Mouse (Mus musculus): ENCODE measurements around the gene Tmem110. TPM values are rescaled to one million over a fixed set of nuclear protein-coding genes. Genes with fewer than 3 reads are reported as not detected.

The Tmem110 gene
- total and polyA plus RNA-seq, 3 experiments: 11.6 to 21.0 TPM; not detected in 1

DNA sequence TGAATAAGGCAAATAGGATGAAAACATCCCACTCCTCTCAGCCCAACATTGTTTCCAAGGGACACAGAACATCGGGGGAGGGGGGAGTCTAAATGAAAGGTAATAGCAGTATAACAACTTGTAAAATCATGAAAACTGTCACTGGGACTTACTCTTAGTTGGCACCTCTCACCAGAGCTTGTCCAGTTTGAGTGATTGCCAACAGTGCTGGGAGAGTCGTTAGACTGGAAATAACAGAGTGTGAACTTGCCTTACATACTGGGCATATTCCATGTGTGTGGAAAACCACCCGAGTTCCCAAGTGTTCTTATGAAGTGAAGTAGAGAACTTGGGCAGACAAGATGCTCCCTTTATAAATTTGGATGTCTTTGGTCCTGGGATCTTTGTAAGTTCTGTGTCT lies 4.3 kb upstream of the Tmem110 start:
- H3K9ac ChIP-seq (ENCODE audit: control insufficient read depth, low read depth, low read length, poor library complexity, severe bottlenecking): no peak overlapping the region
- no peak for DNase-seq (ENCODE audit: low read depth, low spot score)
- no peak overlapping the region for H3K27ac ChIP-seq (ENCODE audit: control insufficient read depth, low read depth, low read length)
- no peaks in the 10 kb centered on the region for H3K27me3 ChIP-seq (ENCODE audit: control insufficient read depth in 1 of 2, insufficient read depth in 2 of 2, low read length in 2 of 2)
- H3K4me1 ChIP-seq (ENCODE audit: control insufficient read depth in 1 of 2, insufficient read depth in 2 of 2, low read length in 2 of 2): peaks cover 0 to 2% of the 10 kb centered on the region in 2 experiments; a peak in 3 of 4 replicates
- H3K36me3 ChIP-seq (ENCODE audit: control insufficient read depth in 1 of 2, insufficient read depth in 2 of 2, low read length in 2 of 2): peaks cover 9 to 10% of the 10 kb centered on the region in 2 experiments
- peaks cover 7% of the 10 kb centered on the region; the same call in 1 of the 2 replicates for H3K79me2 ChIP-seq (ENCODE audit: control insufficient read depth, insufficient read depth, low read length, poor library complexity)
- no peak for TF ChIP-seq MAZ (IDR thresholded peaks at IDR 0.05; ENCODE audit: low read depth, low read length)
- no peak for TF ChIP-seq TAL1 (IDR thresholded peaks at IDR 0.05; ENCODE audit: low read length)
- TF ChIP-seq TBP (IDR thresholded peaks at IDR 0.05; ENCODE audit: low read depth, low read length): no peak
- no peak for TF ChIP-seq SMC3 (IDR thresholded peaks at IDR 0.05; ENCODE audit: low read depth, low read length)
- no peak for TF ChIP-seq USF2 (IDR thresholded peaks at IDR 0.05; ENCODE audit: borderline replicate concordance in 1 of 2, insufficient read depth in 1 of 2, low read depth in 1 of 2, low read length in 2 of 2)
- no peak for TF ChIP-seq TCF12 (IDR thresholded peaks at IDR 0.05; ENCODE audit: low read depth, low read length)
- TF ChIP-seq UBTF (IDR thresholded peaks at IDR 0.05; ENCODE audit: borderline replicate concordance, insufficient read depth, low read depth, low read length): no peak
- no peak for TF ChIP-seq RCOR1 (IDR thresholded peaks at IDR 0.05; ENCODE audit: low read depth, low read length)
- TF ChIP-seq POLR2AphosphoS2 (IDR thresholded peaks at IDR 0.05; ENCODE audit: low read length): no peak
- no peak for TF ChIP-seq NELFE (IDR thresholded peaks at IDR 0.05; ENCODE audit: low read depth, low read length)
- TF ChIP-seq CHD2 (IDR thresholded peaks at IDR 0.05; ENCODE audit: low read length): no peak
- TF ChIP-seq E2F4 (IDR thresholded peaks at IDR 0.05; ENCODE audit: borderline replicate concordance, low read depth, low read length): no peak
- H3K4me3 ChIP-seq (ENCODE audit: control insufficient read depth in 1 of 2, insufficient read depth in 1 of 2, low read depth in 2 of 2, low read length in 2 of 2): no peak overlapping the region
- H3K9me3 ChIP-seq (replicated peaks; ENCODE audit: insufficient read depth, low read length): no peaks in the 10 kb centered on the region

GRCm38 (mm10) chr14:30824456-30824995 lies 864 bp upstream of the Tmem110 start:
- Histone ChIP-seq H3K9ac (ENCODE audit: control insufficient read depth, low read depth, low read length, poor library complexity, severe bottlenecking) (no peak overlapping the region), H3K36me3 (ENCODE audit: control insufficient read depth in 1 of 2, insufficient read depth in 2 of 2, low read length in 2 of 2) (peaks cover 2 to 18% of the 10 kb centered on the region in 2 experiments), H3K27ac (ENCODE audit: control insufficient read depth, low read depth, low read length) (no peak overlapping the region), H3K4me3 (ENCODE audit: control insufficient read depth in 1 of 2, insufficient read depth in 1 of 2, low read depth in 2 of 2, low read length in 2 of 2) (no peak overlapping the region), H3K27me3 (ENCODE audit: control insufficient read depth in 1 of 2, insufficient read depth in 2 of 2, low read length in 2 of 2) (no peaks in the 10 kb centered on the region), H3K9me3 (replicated peaks; ENCODE audit: insufficient read depth, low read length) (no peaks in the 10 kb centered on the region), H3K4me1 (ENCODE audit: control insufficient read depth in 1 of 2, insufficient read depth in 2 of 2, low read length in 2 of 2) (peaks cover 14 to 24% of the 10 kb centered on the region in 2 experiments), H3K79me2 (ENCODE audit: control insufficient read depth, insufficient read depth, low read length, poor library complexity) (peaks cover 8% of the 10 kb centered on the region)
- TF ChIP-seq TAL1 (IDR thresholded peaks at IDR 0.05; ENCODE audit: low read length) (no peak), ZC3H11A (IDR thresholded peaks at IDR 0.05; ENCODE audit: low read depth, low read length) (no peak), KAT2A (conservative IDR thresholded peaks at IDR 0.05; ENCODE audit: low read depth, low read length) (no peak)
- no peak for DNase-seq (ENCODE audit: low read depth, low spot score)

- H3K27me3 ChIP-seq (ENCODE audit: control insufficient read depth in 1 of 2, insufficient read depth in 2 of 2, low read length in 2 of 2): no peaks in the 10 kb centered on the region
- peaks cover 14 to 26% of the 10 kb centered on the region in 2 experiments for H3K4me1 ChIP-seq (ENCODE audit: control insufficient read depth in 1 of 2, insufficient read depth in 2 of 2, low read length in 2 of 2)
- H3K79me2 ChIP-seq (ENCODE audit: control insufficient read depth, insufficient read depth, low read length, poor library complexity): peaks cover 8% of the 10 kb centered on the region
- no peak overlapping the region for H3K9ac ChIP-seq (ENCODE audit: control insufficient read depth, low read depth, low read length, poor library complexity, severe bottlenecking)
- TF ChIP-seq SIN3A (IDR thresholded peaks at IDR 0.05; ENCODE audit: low read length) (no peak), GATA1 (IDR thresholded peaks at IDR 0.05; ENCODE audit: low read depth, low read length) (no peak), TBP (IDR thresholded peaks at IDR 0.05; ENCODE audit: low read depth, low read length) (no peak), CHD2 (IDR thresholded peaks at IDR 0.05; ENCODE audit: low read length) (no peak), POLR2AphosphoS5 (IDR thresholded peaks at IDR 0.05; ENCODE audit: borderline replicate concordance, low read depth, low read length) (no peak), MAZ (IDR thresholded peaks at IDR 0.05; ENCODE audit: low read depth, low read length) (no peak), JUND (IDR thresholded peaks at IDR 0.05; ENCODE audit: low read depth, low read length) (no peak), USF2 (IDR thresholded peaks at IDR 0.05; ENCODE audit: borderline replicate concordance in 1 of 2, insufficient read depth in 1 of 2, low read depth in 1 of 2, low read length in 2 of 2) (no peak), HCFC1 (IDR thresholded peaks at IDR 0.05; ENCODE audit: low read depth, low read length) (no peak), KAT2A (conservative IDR thresholded peaks at IDR 0.05; ENCODE audit: low read depth, low read length) (no peak)
- DNase-seq (ENCODE audit: low read depth, low spot score): no peak
- no peak overlapping the region for H3K27ac ChIP-seq (ENCODE audit: control insufficient read depth, low read depth, low read length)
- peaks cover 2 to 19% of the 10 kb centered on the region in 2 experiments; a peak in 3 of 4 replicates for H3K36me3 ChIP-seq (ENCODE audit: control insufficient read depth in 1 of 2, insufficient read depth in 2 of 2, low read length in 2 of 2)
- H3K9me3 ChIP-seq (replicated peaks; ENCODE audit: insufficient read depth, low read length): no peaks in the 10 kb centered on the region
- H3K4me3 ChIP-seq (ENCODE audit: control insufficient read depth in 1 of 2, insufficient read depth in 1 of 2, low read depth in 2 of 2, low read length in 2 of 2): no peak overlapping the region
Measured at GRCm38 (mm10) chr14:30825021-30825475, 342 bp upstream of the Tmem110 start.
